Comparison of ENCODE assay signal across 15 mouse cellular contexts in genomic region chr4:130251763-130252162, GRCm38 (mm10). TPM values are rescaled to one million over a fixed set of nuclear protein-coding genes. Genes with fewer than 3 reads are reported as not detected.
A peak's percentile ranks its signal among the peaks of the same experiment; 100 is the strongest.
DNase-seq lines count a peak whose midpoint lies in the region; ATAC-seq and TF ChIP-seq lines count a peak whose summit lies in the region.
"Had no signal": no experiment of that assay in that cellular context is flagged by ENCODE, and none has a peak within 500 bp of the region (broad histone marks: within the 10 kb centered on the region; RNA-seq: fewer than 3 reads in every experiment).

No protein-coding gene starts in this region.

- TF ChIP-seq CTCF in liver, postnatal 0 days (IDR thresholded peaks at IDR 0.05; ENCODE audit: low read depth), result no peak

- DNase-seq in forebrain, embryonic 10.5 days (ENCODE audit: extremely low spot score, low spot score), result no peak
- peak; percentile 41 to 62 for DNase-seq in spleen, postnatal 10 days (ENCODE audit: low spot score in 2 of 2)
- DNase-seq in spleen, adult 12 weeks (ENCODE audit: low spot score), result no peak
- DNase-seq in liver, postnatal 0 days, result peak; percentile 49
- DNase-seq in layer of hippocampus, adult 18-20 months (ENCODE audit: low spot score in 2 of 2), result no peak
- DNase-seq: gastrocnemius, postnatal 36 days had no signal

- no peak overlapping the region for H3K4me3 ChIP-seq in forebrain, embryonic 10.5 days
- no peak overlapping the region for H3K4me3 ChIP-seq in forebrain, embryonic 15.5 days
- no peak overlapping the region for H3K4me3 ChIP-seq in intestine, embryonic 15.5 days (replicated peaks)
- 0 out of 2 replicates have a peak overlapping the region, but pooled peaks have one; percentile 31 for H3K4me3 ChIP-seq in liver, postnatal 0 days (ENCODE audit: low read depth, low read length)
- no peak overlapping the region for H3K4me3 ChIP-seq in midbrain, embryonic 13.5 days (replicated peaks)
- H3K4me3 ChIP-seq: forebrain, embryonic 13.5 days; layer of hippocampus, adult 2 months; myocyte had no signal

- H3K27ac ChIP-seq in forebrain, embryonic 10.5 days, result 0 out of 2 replicates have a peak overlapping the region, but pooled peaks have one; percentile 22
- H3K27ac ChIP-seq in forebrain, embryonic 15.5 days (replicated peaks), result no peak overlapping the region
- H3K27ac ChIP-seq in intestine, embryonic 15.5 days, result 0 out of 2 replicates have a peak overlapping the region, but pooled peaks have one; percentile 14
- H3K27ac ChIP-seq in liver, postnatal 0 days (ENCODE audit: low read depth), result 0 out of 2 replicates have a peak overlapping the region, but pooled peaks have one; percentile 80
- H3K27ac ChIP-seq in midbrain, embryonic 13.5 days, result no peak overlapping the region
- H3K27ac ChIP-seq: forebrain, embryonic 13.5 days; layer of hippocampus, adult 2 months; macrophage had no signal

- 45% methylated on average over 3 of the region's 3 CpGs for WGBS in forebrain, embryonic 10.5 days
- 53% methylated on average over 3 of the region's 3 CpGs for WGBS in forebrain, embryonic 15.5 days
- 31% methylated on average over 3 of the region's 3 CpGs for WGBS in intestine, embryonic 15.5 days
- 43% methylated on average over 3 of the region's 3 CpGs for WGBS in liver, postnatal 0 days (ENCODE audit: insufficient replicate concordance)
- WGBS in midbrain, embryonic 13.5 days, result 41% methylated on average over 3 of the region's 3 CpGs

- no peaks in the 10 kb centered on the region for H3K9me3 ChIP-seq in forebrain, embryonic 10.5 days
- H3K9me3 ChIP-seq in forebrain, embryonic 15.5 days, result no peaks in the 10 kb centered on the region
- no peaks in the 10 kb centered on the region for H3K9me3 ChIP-seq in intestine, embryonic 15.5 days
- no peaks in the 10 kb centered on the region for H3K9me3 ChIP-seq in liver, postnatal 0 days (ENCODE audit: low read length)
- H3K9me3 ChIP-seq in midbrain, embryonic 13.5 days, result no peaks in the 10 kb centered on the region
- H3K9me3 ChIP-seq: forebrain, embryonic 13.5 days had no signal

- no peak overlapping the region for H3K9ac ChIP-seq in forebrain, embryonic 15.5 days (replicated peaks)
- H3K9ac ChIP-seq in intestine, embryonic 15.5 days, result no peak overlapping the region
- no peak overlapping the region for H3K9ac ChIP-seq in liver, postnatal 0 days (replicated peaks)
- no peak overlapping the region for H3K9ac ChIP-seq in midbrain, embryonic 13.5 days (replicated peaks)
- H3K9ac ChIP-seq: forebrain, embryonic 13.5 days had no signal

- H3K27me3 ChIP-seq in forebrain, embryonic 10.5 days (ENCODE audit: poor library complexity, severe bottlenecking), result peaks cover 5% of the 10 kb centered on the region; the same call in 1 of the 2 replicates
- H3K27me3 ChIP-seq in forebrain, embryonic 15.5 days, result no peaks in the 10 kb centered on the region
- no peaks in the 10 kb centered on the region for H3K27me3 ChIP-seq in intestine, embryonic 15.5 days (replicated peaks)
- H3K27me3 ChIP-seq in liver, postnatal 0 days (ENCODE audit: insufficient read depth, low read length), result no peaks in the 10 kb centered on the region
- H3K27me3 ChIP-seq in midbrain, embryonic 13.5 days, result no peaks in the 10 kb centered on the region
- H3K27me3 ChIP-seq: forebrain, embryonic 13.5 days had no signal

- no peak overlapping the region for H3K4me2 ChIP-seq in forebrain, embryonic 15.5 days (replicated peaks)
- no peak overlapping the region for H3K4me2 ChIP-seq in intestine, embryonic 15.5 days (replicated peaks)
- H3K4me2 ChIP-seq in liver, postnatal 0 days (ENCODE audit: low read depth, low read length), result peak overlapping the region; percentile 44
- no peak overlapping the region for H3K4me2 ChIP-seq in midbrain, embryonic 13.5 days (replicated peaks)
- H3K4me2 ChIP-seq: forebrain, embryonic 13.5 days had no signal

- no peak for TF ChIP-seq EP300 in liver, postnatal 0 days (IDR thresholded peaks at IDR 0.05; ENCODE audit: low read depth)

- peaks cover 57% of the 10 kb centered on the region for H3K36me3 ChIP-seq in forebrain, embryonic 10.5 days (replicated peaks)
- peaks cover 52% of the 10 kb centered on the region for H3K36me3 ChIP-seq in forebrain, embryonic 15.5 days
- no peaks in the 10 kb centered on the region for H3K36me3 ChIP-seq in intestine, embryonic 15.5 days
- H3K36me3 ChIP-seq in liver, postnatal 0 days (replicated peaks; ENCODE audit: insufficient read depth, low read length), result no peaks in the 10 kb centered on the region
- H3K36me3 ChIP-seq in midbrain, embryonic 13.5 days, result peaks cover 63% of the 10 kb centered on the region

- no peak for ATAC-seq in forebrain, embryonic 15.5 days (replicated peaks)
- peak; percentile 74 for ATAC-seq in intestine, embryonic 15.5 days
- no peak for ATAC-seq in liver, postnatal 0 days
- ATAC-seq in midbrain, embryonic 13.5 days, result no peak
- ATAC-seq: forebrain, embryonic 13.5 days had no signal

- peaks cover 20% of the 10 kb centered on the region for H3K4me1 ChIP-seq in forebrain, embryonic 10.5 days
- no peaks in the 10 kb centered on the region for H3K4me1 ChIP-seq in forebrain, embryonic 15.5 days
- H3K4me1 ChIP-seq in intestine, embryonic 15.5 days (replicated peaks), result no peaks in the 10 kb centered on the region
- peaks cover 19% of the 10 kb centered on the region for H3K4me1 ChIP-seq in liver, postnatal 0 days (ENCODE audit: insufficient read depth)
- H3K4me1 ChIP-seq in midbrain, embryonic 13.5 days (replicated peaks), result no peaks in the 10 kb centered on the region
- H3K4me1 ChIP-seq: forebrain, embryonic 13.5 days had no signal

RNA-seq across cellular contexts. Expression of gene Serinc2, which starts 27.2 kb away (rescaled TPM):
- polyA plus RNA-seq in forebrain, embryonic 10.5 days (2016; fragmentation: Nextera tagmentation; extraction: Ambion mirVana), result 53.3 and 63.2 TPM in 2 replicates
- polyA plus RNA-seq in forebrain, embryonic 15.5 days (2015; fragmentation: Nextera tagmentation; extraction: Ambion mirVana), result 87.4 and 97.3 TPM in 2 replicates
- 20.0 and 21.0 TPM in 2 replicates for polyA plus RNA-seq in intestine, embryonic 15.5 days (2015; fragmentation: Nextera tagmentation; extraction: Ambion mirVana)
- polyA plus RNA-seq in liver, postnatal 0 days (2015; fragmentation: Nextera tagmentation; extraction: Ambion mirVana), result 3.4 and 4.4 TPM in 2 replicates
- total RNA-seq in layer of hippocampus, adult 18-20 months (2021), result 10 to 100 TPM in 1 of 2 experiments, 1 to 10 TPM in 1; 9.4 to 11.2 TPM
- polyA plus RNA-seq in midbrain, embryonic 13.5 days (2015; fragmentation: Nextera tagmentation; extraction: Ambion mirVana), result 67.2 and 70.8 TPM in 2 replicates
- total RNA-seq: hematopoietic stem cell, adult 5-6 weeks had no signal
- polyA plus RNA-seq: macrophage had no signal

RNA-seq across cellular contexts. Expression of gene Gm853, which starts 29.6 kb away (rescaled TPM):
- not detected in 2 replicates for polyA plus RNA-seq in forebrain, embryonic 10.5 days (2016; fragmentation: Nextera tagmentation; extraction: Ambion mirVana)
- polyA plus RNA-seq in forebrain, embryonic 15.5 days (2015; fragmentation: Nextera tagmentation; extraction: Ambion mirVana), result 0.15 and 0.34 TPM in 2 replicates
- polyA plus RNA-seq in intestine, embryonic 15.5 days (2015; fragmentation: Nextera tagmentation; extraction: Ambion mirVana), result not detected in 2 replicates
- polyA plus RNA-seq in liver, postnatal 0 days (2015; fragmentation: Nextera tagmentation; extraction: Ambion mirVana), result not detected in 2 replicates
- total RNA-seq in layer of hippocampus, adult 18-20 months (2021), result not detected
- polyA plus RNA-seq in midbrain, embryonic 13.5 days (2015; fragmentation: Nextera tagmentation; extraction: Ambion mirVana), result 0.24 TPM in 1 of 2 replicates, not detected in the other
- total RNA-seq: gastrocnemius, postnatal 36 days; hematopoietic stem cell, adult 5-6 weeks had no signal
- polyA plus RNA-seq: forebrain, embryonic 13.5 days; limb, embryonic 11.5 days; macrophage; myocyte had no signal

RNA-seq across cellular contexts. Expression of gene Fabp3, which starts 56.6 kb away (rescaled TPM):
- polyA plus RNA-seq in forebrain, embryonic 10.5 days (2016; fragmentation: Nextera tagmentation; extraction: Ambion mirVana), result 16.2 and 18.8 TPM in 2 replicates
- polyA plus RNA-seq in forebrain, embryonic 15.5 days (2015; fragmentation: Nextera tagmentation; extraction: Ambion mirVana), result 95.6 and 102 TPM in 2 replicates
- polyA plus RNA-seq in intestine, embryonic 15.5 days (2015; fragmentation: Nextera tagmentation; extraction: Ambion mirVana), result 5.4 and 6.1 TPM in 2 replicates
- 1.3 and 26.0 TPM in 2 replicates for polyA plus RNA-seq in liver, postnatal 0 days (2015; fragmentation: Nextera tagmentation; extraction: Ambion mirVana)
- 100 to 1,000 TPM in 1 of 2 experiments, 10 to 100 TPM in 1; 91.8 to 107 TPM for total RNA-seq in layer of hippocampus, adult 18-20 months (2021)
- 103 and 116 TPM in 2 replicates for polyA plus RNA-seq in midbrain, embryonic 13.5 days (2015; fragmentation: Nextera tagmentation; extraction: Ambion mirVana)
- total RNA-seq: hematopoietic stem cell, adult 5-6 weeks had no signal

RNA-seq across cellular contexts. Expression of gene Gm10570, which starts 56.7 kb away (rescaled TPM):
- not detected in 2 replicates for polyA plus RNA-seq in forebrain, embryonic 10.5 days (2016; fragmentation: Nextera tagmentation; extraction: Ambion mirVana)
- 0.55 and 1.1 TPM in 2 replicates for polyA plus RNA-seq in forebrain, embryonic 15.5 days (2015; fragmentation: Nextera tagmentation; extraction: Ambion mirVana)
- not detected in 2 replicates for polyA plus RNA-seq in intestine, embryonic 15.5 days (2015; fragmentation: Nextera tagmentation; extraction: Ambion mirVana)
- not detected in 2 replicates for polyA plus RNA-seq in liver, postnatal 0 days (2015; fragmentation: Nextera tagmentation; extraction: Ambion mirVana)
- 1 to 10 TPM in 1 of 2 experiments, under 1 TPM in 1; 0.69 to 2.4 TPM for total RNA-seq in layer of hippocampus, adult 18-20 months (2021)
- polyA plus RNA-seq in midbrain, embryonic 13.5 days (2015; fragmentation: Nextera tagmentation; extraction: Ambion mirVana), result 0.58 and 0.59 TPM in 2 replicates
- total RNA-seq: hematopoietic stem cell, adult 5-6 weeks had no signal
- polyA plus RNA-seq: limb, embryonic 11.5 days; macrophage had no signal

Comparison
In these comparisons a context has a peak if more than half of its experiments do, and no peak if none do; other contexts are left out.
1. DNase-seq: peak in spleen, postnatal 10 days (2 of 2) and liver, postnatal 0 days (single experiment); none in forebrain, embryonic 10.5 days (single experiment), spleen, adult 12 weeks (single experiment) and layer of hippocampus, adult 18-20 months (0 of 2).
2. H3K27ac ChIP-seq: peak in forebrain, embryonic 10.5 days (single experiment), intestine, embryonic 15.5 days (single experiment) and liver, postnatal 0 days (single experiment); none in forebrain, embryonic 15.5 days (single experiment) and midbrain, embryonic 13.5 days (single experiment).